Mouse (Mus musculus): ENCODE results near the gene Brat1. TPM values are rescaled to one million over a fixed set of nuclear protein-coding genes. Genes with fewer than 3 reads are reported as not detected.

The Brat1 gene
- polyA plus RNA-seq, 1 experiment from 2014 or later: 18.6 TPM

- H3K4me3 ChIP-seq: no peak overlapping the region
- H3K36me3 ChIP-seq: peaks cover 54% of the 10 kb centered on the region
- no peak overlapping the region for H3K27ac ChIP-seq
- DNase-seq (ENCODE audit: low spot score): no peak
- no peaks in the 10 kb centered on the region for H3K27me3 ChIP-seq (ENCODE audit: insufficient read depth, poor library complexity, severe bottlenecking)
- WGBS: 89% methylated on average over 8 of the region's 8 CpGs
- H3K4me1 ChIP-seq: peaks cover 22% of the 10 kb centered on the region
- no peaks in the 10 kb centered on the region for H3K9me3 ChIP-seq
Observed at GRCm38 (mm10) chr5:140758864-140759263, 54.1 kb downstream of the Brat1 start.

GRCm38 (mm10) chr5:140762540-140762939 lies 57.7 kb downstream of the Brat1 start:
- WGBS: 80% methylated on average over 4 of the region's 4 CpGs
- Histone ChIP-seq H3K4me3 (no peak overlapping the region), H3K4me1 (peaks cover 33% of the 10 kb centered on the region), H3K9me3 (no peaks in the 10 kb centered on the region), H3K27ac (no peak overlapping the region), H3K27me3 (ENCODE audit: insufficient read depth, poor library complexity, severe bottlenecking) (no peaks in the 10 kb centered on the region), H3K36me3 (peaks cover 55% of the 10 kb centered on the region)
- DNase-seq (ENCODE audit: low spot score): no peak

- peaks cover 56% of the 10 kb centered on the region for H3K4me1 ChIP-seq
- peaks cover 33% of the 10 kb centered on the region for H3K36me3 ChIP-seq
Observed at GRCm38 (mm10) chr5:140764921-140765613, 60.3 kb downstream of the Brat1 start.

GRCm38 (mm10) chr5:140766566-140766965 lies 61.8 kb downstream of the Brat1 start:
- 82% methylated on average over 4 of the region's 4 CpGs for WGBS

More at GRCm38 (mm10) chr5:140764921-140765613, 60.3 kb downstream of the Brat1 start:
- Histone ChIP-seq H3K27me3 (ENCODE audit: insufficient read depth, poor library complexity, severe bottlenecking) (no peaks in the 10 kb centered on the region), H3K27ac (peak overlapping the region; percentile 81), H3K9me3 (no peaks in the 10 kb centered on the region), H3K4me3 (no peak overlapping the region)
- WGBS: 49% methylated on average over 6 of the region's 6 CpGs
- DNase-seq (ENCODE audit: low spot score): no peak

GRCm38 (mm10) chr5:140767704-140768141 lies 62.9 kb downstream of the Brat1 start:
- peak; percentile 92 for DNase-seq (ENCODE audit: low spot score)
- no peaks in the 10 kb centered on the region for H3K27me3 ChIP-seq (ENCODE audit: insufficient read depth, poor library complexity, severe bottlenecking)
- no peaks in the 10 kb centered on the region for H3K9me3 ChIP-seq
- H3K4me3 ChIP-seq: no peak overlapping the region
- peak overlapping the region; percentile 93 for H3K27ac ChIP-seq
- peaks cover 9% of the 10 kb centered on the region for H3K36me3 ChIP-seq
- peaks cover 73% of the 10 kb centered on the region for H3K4me1 ChIP-seq
- 25% methylated on average over 9 of the region's 9 CpGs for WGBS

More at GRCm38 (mm10) chr5:140766566-140766965, 61.8 kb downstream of the Brat1 start:
- Histone ChIP-seq H3K27ac (peak overlapping the region; percentile 93), H3K4me3 (no peak overlapping the region), H3K4me1 (peaks cover 62% of the 10 kb centered on the region), H3K9me3 (no peaks in the 10 kb centered on the region), H3K36me3 (peaks cover 20% of the 10 kb centered on the region), H3K27me3 (ENCODE audit: insufficient read depth, poor library complexity, severe bottlenecking) (no peaks in the 10 kb centered on the region)
- no peak for DNase-seq (ENCODE audit: low spot score)

- Histone ChIP-seq H3K4me1 (peaks cover 72% of the 10 kb centered on the region), H3K27ac (peak overlapping the region; percentile 93), H3K36me3 (peaks cover 9% of the 10 kb centered on the region), H3K27me3 (ENCODE audit: insufficient read depth, poor library complexity, severe bottlenecking) (no peaks in the 10 kb centered on the region), H3K4me3 (no peak overlapping the region), H3K9me3 (no peaks in the 10 kb centered on the region)
- 64% methylated on average over 5 of the region's 5 CpGs for WGBS
- DNase-seq (ENCODE audit: low spot score): no peak
Observed at GRCm38 (mm10) chr5:140768333-140768732, 63.5 kb downstream of the Brat1 start.

Other genes starting within 250 kb of the Brat1 start
- 26.7 and 26.9 TPM in 2 replicates for gene Chst12, start 199.5 kb upstream of the Brat1 start, polyA plus RNA-seq (2016; fragmentation: Nextera tagmentation; extraction: Ambion mirVana)
- not detected in 2 replicates for gene Grifin, start 139.9 kb upstream of the Brat1 start, polyA plus RNA-seq (2016; fragmentation: Nextera tagmentation; extraction: Ambion mirVana)
- 3.8 and 4.7 TPM in 2 replicates for gene Lfng, start 97.7 kb upstream of the Brat1 start, polyA plus RNA-seq (2016; fragmentation: Nextera tagmentation; extraction: Ambion mirVana)
- gene Ttyh3, start 56.0 kb upstream of the Brat1 start, polyA plus RNA-seq (2016; fragmentation: Nextera tagmentation; extraction: Ambion mirVana): 23.5 and 32.9 TPM in 2 replicates
- 11.4 and 17.9 TPM in 2 replicates for gene Iqce, start 2.6 kb upstream of the Brat1 start, polyA plus RNA-seq (2016; fragmentation: Nextera tagmentation; extraction: Ambion mirVana)
- 0.55 and 1.2 TPM in 2 replicates for gene Amz1, start 19.1 kb downstream of the Brat1 start, polyA plus RNA-seq (2016; fragmentation: Nextera tagmentation; extraction: Ambion mirVana)
- 12.5 and 17.6 TPM in 2 replicates for gene Gna12, start 125.4 kb downstream of the Brat1 start, polyA plus RNA-seq (2016; fragmentation: Nextera tagmentation; extraction: Ambion mirVana)